Mouse (Mus musculus): Measurements from ENCODE around the gene Pard3b.

The Pard3b gene

DNA sequence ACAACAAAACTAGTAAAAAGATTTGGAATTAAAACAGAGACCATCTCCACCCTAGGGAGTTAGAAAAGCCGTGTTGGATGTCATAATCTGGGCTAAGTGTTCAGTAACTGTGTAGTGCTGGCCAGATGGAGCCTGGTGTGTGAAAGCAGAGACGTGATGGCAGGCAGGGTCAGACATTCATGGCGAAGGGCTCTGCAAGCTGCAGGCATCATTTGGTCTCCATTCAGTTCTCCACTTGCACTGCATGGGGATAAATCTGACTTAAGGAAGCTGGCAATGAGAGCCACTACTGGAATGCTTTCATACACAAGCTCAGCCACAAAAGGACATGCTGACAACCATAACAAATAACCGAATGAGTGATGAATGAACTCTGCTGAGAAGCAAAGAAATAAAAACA lies 265.4 kb downstream of the Pard3b start:
- in situ Hi-C loops (cut with MboI; ENCODE audit: unreplicated experiment in 2 of 2), result no loop called here

DNA sequence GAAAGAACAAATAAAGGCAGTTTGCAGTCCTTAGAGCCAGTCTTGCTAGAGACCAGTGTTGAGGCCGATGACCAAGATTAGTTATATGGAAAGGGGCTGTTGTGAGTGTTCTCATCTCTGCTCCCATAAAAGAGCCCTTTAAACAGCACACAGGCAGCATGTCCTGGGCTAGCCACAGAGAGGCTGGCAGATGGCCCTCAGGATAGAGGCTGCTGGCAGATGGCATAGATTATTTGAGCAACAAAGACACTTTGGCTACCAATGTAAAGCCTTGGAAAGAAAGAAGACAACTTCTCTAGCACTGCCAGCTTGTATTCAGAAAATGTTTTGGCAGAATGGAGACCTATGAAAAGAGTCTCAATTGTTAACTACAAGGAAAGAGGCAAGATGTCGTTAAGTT lies 274.3 kb downstream of the Pard3b start:
- in situ Hi-C loops (cut with MboI; ENCODE audit: unreplicated experiment in 2 of 2), result no loop called here

DNA sequence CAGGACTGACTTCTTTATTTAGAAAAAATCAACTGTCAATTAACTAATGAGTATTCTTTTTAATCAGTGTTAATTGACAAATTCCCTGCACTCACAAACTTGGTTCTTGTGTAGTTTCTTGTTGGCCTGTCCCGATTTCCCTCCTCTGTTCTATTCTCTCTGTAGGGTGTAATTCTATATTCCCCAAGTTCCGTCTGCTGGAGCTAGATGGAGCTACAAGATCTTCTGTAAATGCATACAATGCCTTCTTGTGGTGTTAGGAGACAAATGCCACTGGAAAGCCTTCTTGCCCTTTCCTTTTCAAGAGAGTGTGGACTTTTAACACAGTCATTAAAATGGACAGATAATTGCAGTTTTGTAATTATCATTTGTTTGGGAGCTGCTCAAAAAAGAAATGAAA lies 286.3 kb downstream of the Pard3b start:
- in situ Hi-C loops (cut with MboI; ENCODE audit: unreplicated experiment in 2 of 2), result no loop called here

DNA sequence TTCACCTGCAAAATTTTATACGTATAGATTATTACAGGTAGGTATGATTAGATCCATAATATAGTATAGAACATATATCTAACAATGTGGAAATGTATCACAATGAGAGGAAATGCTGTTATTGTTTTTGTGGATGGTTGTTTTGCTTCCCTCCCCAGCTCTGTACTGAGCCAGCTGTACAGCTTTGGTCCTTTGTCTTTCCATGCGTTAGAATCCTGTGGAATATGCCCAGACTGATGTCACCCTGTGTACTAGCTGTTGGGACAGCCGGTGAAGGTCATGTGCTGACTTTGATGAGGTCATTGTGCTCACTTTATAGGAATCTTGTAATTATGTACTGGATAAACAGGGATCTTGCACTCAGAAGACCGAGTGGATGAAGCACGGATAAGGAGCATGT lies 286.9 kb downstream of the Pard3b start:
- in situ Hi-C loops (cut with MboI; ENCODE audit: unreplicated experiment in 2 of 2), result no loop called here

DNA sequence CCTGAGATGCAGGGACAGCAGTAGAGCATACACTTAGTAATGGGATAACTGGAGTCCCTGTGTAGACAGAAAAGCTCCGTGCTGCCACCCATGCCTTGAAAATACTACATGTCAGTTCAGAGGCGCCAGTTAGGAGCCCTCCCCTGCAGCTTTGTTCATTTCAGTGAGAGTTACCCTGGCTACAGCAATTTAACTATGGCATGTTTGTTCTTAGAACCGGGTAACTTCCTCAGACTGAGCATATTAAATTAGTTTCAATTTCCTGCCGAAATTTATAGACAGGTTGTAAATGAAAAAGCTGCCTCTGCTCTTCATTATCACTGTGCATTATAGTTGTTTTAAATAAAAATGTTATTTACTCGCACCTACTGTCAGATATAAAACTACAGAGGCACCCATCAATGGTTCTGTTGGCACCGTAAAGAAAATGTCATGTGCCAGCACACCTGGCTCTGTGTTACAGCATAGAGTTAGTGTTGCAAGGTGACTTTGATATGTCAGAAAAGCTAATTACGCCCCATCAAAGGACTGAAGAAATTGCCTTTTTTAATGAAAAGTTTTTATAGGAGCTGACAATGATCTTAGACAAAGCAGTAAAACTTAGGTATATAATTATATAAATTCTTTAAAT lies 289.6 kb downstream of the Pard3b start:
- in situ Hi-C loops (cut with MboI; ENCODE audit: unreplicated experiment in 2 of 2), result no loop called here

DNA sequence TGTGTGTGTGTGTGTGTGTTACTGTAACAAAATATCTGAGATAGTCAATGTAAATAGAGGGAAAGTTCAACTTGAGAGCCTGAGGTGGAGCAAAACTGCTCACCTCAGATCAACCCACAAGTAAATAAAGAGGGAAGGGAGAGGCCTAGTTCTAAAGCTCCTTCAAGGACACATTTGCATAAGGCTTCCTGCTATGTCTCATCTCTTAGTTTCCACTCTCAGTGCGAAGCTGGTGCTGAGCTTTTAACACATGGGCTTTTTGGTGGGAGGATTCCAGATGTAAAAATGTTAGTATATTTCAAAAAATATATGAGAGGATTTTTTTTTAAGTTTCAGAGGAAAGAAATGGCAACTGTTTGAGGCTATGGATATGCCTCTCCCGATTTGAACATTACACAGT lies 294.9 kb downstream of the Pard3b start:
- in situ Hi-C loops (cut with MboI; ENCODE audit: unreplicated experiment in 2 of 2), result no loop called here

DNA sequence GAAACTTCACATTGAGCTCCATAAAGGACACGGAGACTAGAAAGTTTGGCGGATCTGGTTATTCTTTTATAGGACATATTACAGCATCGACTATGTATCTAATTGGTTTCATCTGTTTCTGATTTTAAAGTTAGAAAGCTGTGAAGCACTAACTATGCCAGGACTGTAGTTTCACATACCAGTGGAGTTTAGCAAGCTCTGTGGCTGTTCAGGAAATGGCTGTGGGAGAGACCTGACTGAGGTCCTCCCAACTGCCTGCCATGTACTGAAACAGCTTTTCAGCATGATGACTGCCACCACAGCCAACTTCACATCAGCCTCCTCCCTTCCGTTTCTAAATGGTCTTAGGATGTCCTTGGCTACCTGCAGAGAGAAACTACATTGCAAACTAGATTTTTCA lies 296.1 kb downstream of the Pard3b start:
- in situ Hi-C loops (cut with MboI; ENCODE audit: unreplicated experiment in 2 of 2), result no loop called here

DNA sequence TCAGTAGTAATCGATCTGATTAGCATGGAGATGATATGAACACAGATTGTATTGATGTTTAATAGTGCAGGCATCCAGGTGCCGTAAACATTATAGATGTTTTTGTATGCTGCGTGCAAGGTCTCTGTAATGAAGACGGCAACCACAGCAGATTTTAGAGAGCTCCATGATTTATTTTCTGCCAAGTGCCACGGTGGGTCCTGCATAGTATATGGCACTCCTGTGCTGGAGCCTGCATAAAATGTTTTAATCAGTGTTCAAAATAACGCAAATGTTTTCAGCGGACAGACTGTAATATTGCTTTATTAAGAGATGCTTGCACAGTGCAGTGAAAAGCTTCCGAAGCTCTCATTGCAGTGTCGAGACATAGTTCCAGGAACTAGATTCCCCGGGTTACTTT lies 301.3 kb downstream of the Pard3b start:
- in situ Hi-C loops (cut with MboI; ENCODE audit: unreplicated experiment in 2 of 2), result no loop called here

DNA sequence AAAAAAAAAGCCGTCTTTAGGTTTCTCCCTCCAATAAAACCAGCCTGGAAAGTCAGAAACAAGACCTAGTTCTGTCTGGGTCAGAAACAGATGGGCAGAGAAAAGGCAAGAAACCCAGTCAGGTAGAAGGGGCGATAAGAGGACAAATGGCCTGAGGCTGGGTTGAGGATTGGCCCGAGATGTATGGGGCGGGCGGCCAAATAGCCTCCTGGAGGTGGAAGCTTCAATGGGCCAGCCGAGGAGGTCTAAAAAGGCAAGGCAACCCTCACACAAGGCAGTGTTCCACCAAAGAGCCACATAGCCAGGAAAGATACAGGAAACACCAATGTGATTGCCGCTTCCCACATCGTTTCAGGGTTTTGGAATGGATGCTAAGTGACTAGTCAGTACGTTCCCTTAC lies 322.9 kb downstream of the Pard3b start:
- in situ Hi-C loops (cut with MboI; ENCODE audit: unreplicated experiment in 2 of 2), result no loop called here

DNA sequence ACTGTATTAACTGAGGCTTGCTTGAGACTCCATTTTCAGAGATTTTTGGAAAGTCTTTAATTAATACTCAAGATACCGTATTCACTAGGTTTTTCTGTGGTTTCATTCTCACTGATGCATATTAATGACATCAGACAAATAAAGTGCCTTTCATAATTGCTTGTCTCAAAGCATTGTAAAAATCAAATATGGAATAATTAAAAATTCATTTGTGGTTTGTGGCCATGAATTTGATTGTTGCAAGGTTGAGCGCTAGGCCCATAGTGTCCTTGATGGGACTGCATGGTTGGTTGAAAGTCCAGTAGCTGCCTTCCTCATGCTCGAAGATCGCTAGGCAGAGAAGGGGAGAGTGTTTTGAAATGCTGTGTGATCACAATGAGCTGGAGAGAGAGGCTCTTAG lies 323.9 kb downstream of the Pard3b start:
- in situ Hi-C loops (cut with MboI; ENCODE audit: unreplicated experiment in 2 of 2), result no loop called here

DNA sequence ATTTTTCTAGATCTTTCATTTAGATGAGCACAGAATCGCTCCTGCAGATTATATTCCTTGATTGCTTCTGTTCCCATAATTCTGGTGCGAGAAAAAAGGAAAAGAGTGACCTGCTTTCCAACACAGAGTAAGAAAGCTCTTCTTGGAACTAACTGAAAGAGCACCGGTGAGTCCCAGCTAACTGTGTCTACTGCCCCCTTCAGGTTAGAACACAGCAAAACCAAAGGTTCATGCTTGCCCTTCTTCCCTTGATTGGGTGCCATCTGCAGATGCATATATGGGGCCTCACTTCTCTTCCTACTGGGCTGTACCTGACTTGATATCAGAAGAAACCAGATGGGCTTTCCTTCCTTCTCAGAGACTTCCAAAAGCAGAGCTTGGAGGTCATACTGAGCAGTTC lies 328.5 kb downstream of the Pard3b start:
- in situ Hi-C loops (cut with MboI; ENCODE audit: unreplicated experiment in 2 of 2), result no loop called here

DNA sequence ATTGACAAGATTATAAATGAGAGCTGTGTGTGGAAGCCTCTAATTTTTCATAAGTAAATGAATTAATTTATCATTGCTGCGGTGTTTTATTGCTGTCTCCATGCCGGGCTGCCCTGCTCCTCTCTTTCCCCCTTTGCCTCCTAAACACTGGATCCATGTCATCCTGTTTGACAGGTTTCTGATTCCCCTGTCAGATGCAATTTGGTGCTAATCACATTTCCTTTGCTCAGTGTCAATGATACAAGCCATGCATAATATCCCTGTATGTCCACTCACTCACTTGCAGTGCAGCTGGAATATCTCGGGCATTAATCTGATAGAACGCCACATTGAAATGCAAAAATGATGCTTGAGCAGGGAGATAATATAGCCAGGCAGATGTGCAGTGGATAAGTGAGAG lies 329.2 kb downstream of the Pard3b start:
- in situ Hi-C loops (cut with MboI; ENCODE audit: unreplicated experiment in 2 of 2), result no loop called here

DNA sequence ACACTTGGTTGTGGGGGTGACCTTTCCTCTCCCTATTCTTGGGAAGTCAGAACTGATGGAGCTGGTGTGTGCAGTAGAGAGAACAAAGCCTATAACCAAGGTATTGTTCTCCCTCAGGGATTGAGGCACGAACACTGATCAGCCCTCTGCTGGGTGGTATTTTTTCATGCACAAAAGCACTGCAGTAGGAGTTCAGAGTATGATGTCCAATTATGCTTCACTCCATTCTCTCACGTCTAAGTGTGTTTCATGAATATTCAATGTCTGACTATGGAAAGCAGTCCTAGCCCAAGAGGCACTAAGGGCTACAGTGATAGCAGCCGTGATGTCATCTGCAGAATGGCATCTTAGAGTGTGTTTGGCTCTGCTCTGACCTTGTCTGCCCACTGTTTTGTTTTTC lies 359.1 kb downstream of the Pard3b start:
- in situ Hi-C loops (cut with MboI; ENCODE audit: unreplicated experiment in 2 of 2), result no loop called here

DNA sequence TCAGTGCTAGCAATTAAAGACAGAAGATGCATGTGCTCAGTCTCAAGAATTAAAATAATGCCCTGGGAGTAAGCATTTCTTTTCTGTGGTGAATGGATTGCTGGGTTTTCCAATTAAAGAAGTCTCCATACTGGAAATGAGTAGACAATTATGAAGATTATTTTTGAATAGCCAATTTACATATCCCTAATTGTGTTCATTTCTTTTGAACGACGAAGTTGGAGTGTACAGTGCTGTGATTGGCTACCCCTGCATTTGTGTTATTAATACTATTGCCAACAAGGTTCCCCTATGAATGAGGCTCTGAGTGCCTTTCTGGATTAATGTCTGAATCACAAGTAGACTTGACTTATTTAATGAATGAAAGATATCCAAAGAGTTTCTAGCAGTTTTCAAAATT lies 370.2 kb downstream of the Pard3b start:
- in situ Hi-C loops (cut with MboI; ENCODE audit: unreplicated experiment in 2 of 2), result no loop called here

DNA sequence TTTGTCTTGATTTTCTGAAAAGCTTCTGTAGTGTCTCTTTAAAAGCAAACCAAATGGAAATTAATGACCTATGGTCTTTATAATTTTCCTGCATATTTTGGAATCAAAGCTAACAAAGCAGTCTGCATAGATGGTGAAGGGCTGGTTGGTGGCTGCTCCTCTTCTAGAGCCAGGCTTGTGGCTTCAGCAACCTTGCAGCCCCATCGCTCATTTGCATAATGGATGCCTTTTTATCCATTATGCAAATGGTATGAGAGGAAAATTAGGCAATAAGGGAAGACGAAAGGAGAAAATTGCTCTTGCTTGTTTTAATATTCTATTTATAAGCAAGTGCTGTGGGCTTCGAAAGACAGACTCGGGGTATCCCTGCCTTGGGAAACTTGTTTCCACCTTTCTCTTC lies 373.1 kb downstream of the Pard3b start:
- in situ Hi-C loops (cut with MboI; ENCODE audit: unreplicated experiment in 2 of 2), result no loop called here

DNA sequence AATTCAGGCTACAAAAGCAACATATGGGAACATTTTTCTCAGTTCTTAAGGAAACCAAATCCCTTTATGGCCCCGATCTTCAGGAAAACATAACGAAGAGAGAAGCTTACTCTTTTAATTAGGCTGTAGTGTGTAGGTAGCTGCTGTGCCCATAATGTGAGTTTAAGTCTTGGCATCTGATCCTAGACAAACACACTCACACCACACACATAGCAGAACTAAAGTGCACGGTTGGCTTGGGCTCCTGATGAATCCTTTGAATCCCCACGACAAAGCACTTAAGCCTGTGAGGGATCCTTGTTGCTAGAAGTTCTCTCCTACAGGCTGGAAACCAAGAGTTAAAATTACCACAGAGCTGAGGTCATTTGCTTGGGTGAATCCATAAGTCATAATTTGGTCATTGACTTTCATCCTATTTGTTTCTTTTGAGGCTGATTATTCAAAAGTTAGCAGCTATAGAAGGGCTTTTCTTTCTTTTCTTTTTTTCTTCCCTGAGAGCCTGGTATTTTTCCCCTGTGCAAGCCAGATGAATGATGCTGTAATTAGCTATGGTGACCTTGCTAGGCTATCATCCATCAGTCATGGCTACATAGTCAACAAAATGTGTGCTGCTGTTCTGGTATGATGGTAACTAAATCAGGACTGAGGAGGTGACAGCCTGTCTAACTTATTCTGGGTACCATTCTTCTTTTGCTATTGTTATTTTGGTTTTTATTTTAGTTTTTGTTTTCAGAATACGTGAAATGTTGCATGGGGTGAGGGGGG lies 378.1 kb downstream of the Pard3b start:
- in situ Hi-C loops (cut with MboI; ENCODE audit: unreplicated experiment in 2 of 2), result no loop called here

DNA sequence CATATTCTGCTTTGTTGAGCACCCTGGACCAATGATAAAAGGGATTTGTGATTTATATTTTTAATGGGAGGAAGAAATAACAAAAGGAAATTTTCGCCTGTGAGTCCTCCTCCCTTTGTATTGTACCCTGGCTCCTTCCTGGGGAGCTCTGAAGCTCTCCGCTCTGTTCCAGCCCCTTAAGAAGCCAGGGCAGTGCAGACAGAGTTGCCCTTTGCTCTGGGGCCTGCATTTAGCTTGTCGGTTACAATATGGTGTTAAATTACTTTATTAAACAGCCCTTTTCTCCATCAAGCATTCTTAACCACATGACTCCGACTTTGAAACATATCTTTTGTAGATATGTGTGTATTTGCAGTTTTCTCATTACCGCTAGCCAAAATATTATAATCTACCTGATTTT lies 379.7 kb downstream of the Pard3b start:
- in situ Hi-C loops (cut with MboI; ENCODE audit: unreplicated experiment in 2 of 2), result no loop called here

DNA sequence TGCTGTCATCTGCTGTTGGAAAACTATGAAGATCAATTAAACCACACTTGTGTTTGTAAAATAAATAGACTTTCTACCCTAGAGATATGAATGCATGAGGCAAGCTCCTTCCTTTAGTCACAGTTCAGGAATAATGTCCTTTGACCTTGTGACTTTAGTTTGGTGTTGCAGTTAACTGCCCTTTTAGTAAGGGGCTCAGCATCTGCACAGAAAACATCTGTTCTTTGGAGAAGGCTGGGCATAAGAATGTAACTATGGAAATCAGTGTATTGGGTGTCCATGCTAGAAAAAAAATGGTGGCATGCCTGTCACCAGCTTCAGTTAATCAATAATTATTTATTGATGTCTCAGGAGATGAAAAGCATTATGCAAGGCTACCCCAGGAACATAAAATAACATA lies 381.1 kb downstream of the Pard3b start:
- in situ Hi-C loops (cut with MboI; ENCODE audit: unreplicated experiment in 2 of 2), result no loop called here

DNA sequence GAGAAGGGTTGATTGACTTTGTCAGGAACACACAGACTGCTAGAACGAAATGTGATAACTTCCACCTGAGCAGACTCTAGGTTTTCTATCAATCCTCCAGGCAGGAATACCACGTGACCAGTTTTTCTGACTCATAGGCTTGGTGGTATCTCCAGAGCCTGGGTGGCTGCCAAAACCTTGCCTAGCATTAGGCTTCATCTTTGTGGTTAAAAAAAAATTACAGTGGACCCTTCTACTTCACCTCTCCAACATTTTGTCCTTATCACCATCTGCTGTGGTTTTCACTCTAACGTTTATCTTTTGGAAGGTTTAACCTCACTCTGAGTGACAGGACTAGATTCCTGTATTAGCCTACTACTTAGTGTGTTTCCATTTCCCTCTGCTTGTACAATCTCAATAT lies 403.1 kb downstream of the Pard3b start:
- in situ Hi-C loops (cut with MboI; ENCODE audit: unreplicated experiment in 2 of 2), result no loop called here

DNA sequence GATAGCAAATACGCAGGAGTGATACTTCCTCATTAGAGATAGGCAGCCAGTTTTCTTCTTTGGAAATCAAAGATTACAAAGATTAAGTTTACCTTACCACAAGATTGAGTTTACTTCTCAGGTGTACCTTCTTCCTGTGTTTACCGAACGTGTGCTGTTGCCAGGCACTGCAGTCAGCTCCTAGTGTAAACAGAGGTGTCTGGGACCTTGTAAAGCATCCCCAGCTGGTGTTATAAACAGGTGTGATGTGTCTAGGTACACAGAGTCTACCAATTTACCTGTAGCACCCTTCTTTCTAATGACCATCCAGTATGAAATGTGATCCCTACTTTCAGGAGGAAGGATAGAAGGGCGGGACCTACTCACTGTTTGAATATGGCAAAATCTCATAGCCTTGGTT lies 410.0 kb downstream of the Pard3b start:
- in situ Hi-C loops (cut with MboI; ENCODE audit: unreplicated experiment in 2 of 2), result no loop called here

DNA sequence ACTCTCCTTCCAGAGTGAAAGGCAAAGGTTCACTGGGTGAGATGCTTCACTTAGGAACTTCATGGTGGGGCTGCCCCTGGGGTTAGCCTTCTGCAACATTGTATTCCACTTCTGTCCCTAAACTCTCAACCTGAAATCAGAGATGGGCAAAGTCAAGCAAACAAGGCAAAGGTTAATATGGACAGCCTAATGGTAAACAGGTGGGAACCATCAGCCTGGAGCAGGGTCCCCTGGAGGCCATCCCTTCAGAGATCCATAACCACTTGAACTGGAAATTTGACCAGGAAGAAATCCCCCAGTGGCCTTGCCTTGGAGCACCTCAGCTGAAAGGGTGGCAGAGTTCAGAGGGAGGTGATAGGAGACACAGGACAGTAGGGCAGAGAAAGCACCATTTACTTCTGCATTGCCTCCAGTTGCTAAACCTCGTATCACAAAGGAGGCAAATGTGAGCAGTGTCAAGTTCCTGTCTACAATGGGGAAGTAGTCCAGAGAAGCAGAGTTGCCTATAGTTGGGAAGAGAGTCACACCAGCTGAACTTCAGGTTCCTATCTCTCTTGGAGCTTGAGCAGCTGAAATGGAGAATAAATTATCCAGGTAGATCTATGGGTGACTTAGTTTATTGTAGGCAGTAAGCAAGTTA lies 412.7 kb downstream of the Pard3b start:
- in situ Hi-C loops (cut with MboI; ENCODE audit: unreplicated experiment in 2 of 2), result no loop called here

DNA sequence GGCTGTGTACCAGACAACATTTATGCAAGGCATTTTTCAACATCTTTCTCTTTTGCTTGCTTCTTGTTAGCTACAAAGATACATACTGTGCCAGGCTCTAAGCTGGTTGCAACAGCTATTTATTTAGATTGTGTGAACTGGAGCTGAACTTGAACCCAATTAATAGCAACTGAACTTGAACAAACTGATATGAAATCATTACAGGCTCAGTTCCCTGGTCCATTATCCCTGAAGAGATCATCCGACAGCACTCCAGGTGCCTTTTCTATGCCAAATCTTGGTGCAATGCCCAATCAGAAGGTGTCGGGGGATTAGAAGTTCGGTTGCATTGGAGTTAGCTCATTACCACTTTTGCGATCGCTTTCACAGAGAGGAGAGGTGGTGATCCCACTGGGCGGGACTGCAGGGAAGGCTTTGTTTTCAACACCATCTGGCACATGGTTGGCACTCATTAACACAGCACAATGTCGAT lies 414.6 kb downstream of the Pard3b start:
- in situ Hi-C loops (cut with MboI; ENCODE audit: unreplicated experiment in 2 of 2), result no loop called here
